Mouse (Mus musculus) left cerebral cortex, adult 11 months (tissue): ENCODE results near the gene Slc22a23.

Experiments used
- DNase-seq: peaks from one replicate; pipeline ENCODE4 v3.0.0; 2022; ENCODE audit warnings: low spot score

The Slc22a23 gene

DNA sequence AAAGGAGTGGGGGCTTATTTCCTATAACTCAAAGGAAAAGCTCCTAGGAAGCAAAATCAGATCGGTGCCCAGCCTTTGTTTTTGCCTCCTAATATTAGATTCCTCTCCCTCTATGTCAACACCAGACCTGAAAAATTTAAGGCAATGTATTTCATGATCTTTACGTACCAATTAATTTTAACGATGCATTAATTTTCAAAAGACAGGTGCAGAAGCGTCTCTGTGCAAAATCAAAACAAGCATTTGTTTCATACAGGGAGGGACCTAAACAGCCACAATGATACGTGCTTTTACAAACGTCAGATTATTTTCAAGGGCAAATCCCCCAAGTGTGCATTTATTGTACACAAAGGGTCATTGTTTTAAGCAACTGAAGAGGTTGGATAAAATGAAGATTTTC is 212.1 kb downstream of the Slc22a23 start:
- no peak for DNase-seq

DNA sequence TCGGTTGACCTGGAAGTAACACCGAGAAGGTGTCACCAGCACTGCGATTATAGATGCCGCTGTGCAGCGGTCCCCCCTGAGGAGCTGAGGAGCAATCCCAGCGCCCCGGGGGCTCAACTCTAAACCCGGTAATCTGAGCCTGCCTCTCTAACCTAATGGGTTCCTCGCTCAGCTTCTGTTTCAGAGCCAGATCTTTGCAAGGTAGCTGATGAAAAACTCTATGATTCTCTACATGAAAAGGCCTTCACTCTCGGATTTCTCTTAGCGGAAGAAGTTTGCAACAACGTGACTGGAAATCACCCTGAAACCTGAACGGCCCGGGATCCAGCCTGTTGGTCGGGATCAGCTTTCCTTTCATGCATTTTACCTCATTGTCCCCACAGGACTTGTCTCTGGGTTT is 212.7 kb downstream of the Slc22a23 start:
- DNase-seq: no peak

GRCm38 (mm10) chr13:34131708-34132060 is 213.3 kb downstream of the Slc22a23 start:
- DNase-seq: no peak

- no peak for DNase-seq
Measured at GRCm38 (mm10) chr13:34131011-34131707, 213.8 kb downstream of the Slc22a23 start.

GRCm38 (mm10) chr13:34130226-34130731 is 214.7 kb downstream of the Slc22a23 start, which contains the start of gene Tubb2b:
TSS of gene Tubb2b (minus strand) at chr13:34130466.
- peak; percentile 66 for DNase-seq

GRCm38 (mm10) chr13:34129485-34130225 is 215.3 kb downstream of the Slc22a23 start:
- DNase-seq: no peak
